Mouse (Mus musculus): ENCODE measurements around the gene Chrna7. TPM values are rescaled to one million over a fixed set of nuclear protein-coding genes. Genes with fewer than 3 reads are reported as not detected.

Gene Chrna7
- polyA plus RNA-seq, 2 experiments, result 0.02 TPM; not detected in 1

DNA sequence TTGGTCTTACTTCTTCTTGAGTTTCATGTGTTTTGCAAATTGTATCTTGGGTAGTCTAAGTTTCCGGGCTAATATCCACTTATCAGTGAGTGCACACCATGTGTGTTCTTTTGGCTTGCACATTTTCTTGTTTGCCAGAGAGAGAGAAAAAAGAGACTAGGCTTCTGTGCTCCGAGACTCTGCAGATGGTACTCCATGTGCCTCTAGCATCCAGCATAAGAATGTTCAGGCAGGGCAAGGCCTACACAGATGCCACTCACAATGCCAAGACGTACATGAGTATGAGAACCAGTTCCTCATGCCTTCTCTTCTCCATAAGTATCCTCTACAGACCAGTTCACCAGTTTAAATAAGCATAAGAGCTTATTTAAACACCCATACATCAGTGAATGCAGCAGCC is 47.8 kb downstream of the Chrna7 start:
- Histone ChIP-seq H3K9me3 (ENCODE audit: control insufficient read depth, low read length) (no peaks in the 10 kb centered on the region), H3K27me3 (ENCODE audit: control insufficient read depth, insufficient read depth, low read length) (no peaks in the 10 kb centered on the region), H3K4me3 (ENCODE audit: insufficient read depth in 1 of 2, low read depth in 2 of 2, low read length in 2 of 2) (no peak overlapping the region), H3K9ac (replicated peaks) (no peak overlapping the region), H3K4me2 (ENCODE audit: low read depth) (no peak overlapping the region), H3K36me3 (replicated peaks; ENCODE audit: control insufficient read depth, insufficient read depth, low read depth) (no peaks in the 10 kb centered on the region), H3K4me1 (replicated peaks; ENCODE audit: control insufficient read depth in 2 of 2, insufficient read depth in 2 of 2, low read length in 1 of 2) (no peaks in the 10 kb centered on the region), H3K27ac (no peak overlapping the region)
- 53% methylated on average over 3 of the region's 3 CpGs for WGBS (ENCODE audit: insufficient replicate concordance)
- TF ChIP-seq EP300 (IDR thresholded peaks at IDR 0.05; ENCODE audit: low read depth) (no peak), CTCF (IDR thresholded peaks at IDR 0.05; ENCODE audit: low read depth) (no peak)
- ATAC-seq (ENCODE audit: insufficient read depth) (no peak), DNase-seq (ENCODE audit: low read depth in 3 of 3, low spot score in 3 of 3) (no peak)

DNA sequence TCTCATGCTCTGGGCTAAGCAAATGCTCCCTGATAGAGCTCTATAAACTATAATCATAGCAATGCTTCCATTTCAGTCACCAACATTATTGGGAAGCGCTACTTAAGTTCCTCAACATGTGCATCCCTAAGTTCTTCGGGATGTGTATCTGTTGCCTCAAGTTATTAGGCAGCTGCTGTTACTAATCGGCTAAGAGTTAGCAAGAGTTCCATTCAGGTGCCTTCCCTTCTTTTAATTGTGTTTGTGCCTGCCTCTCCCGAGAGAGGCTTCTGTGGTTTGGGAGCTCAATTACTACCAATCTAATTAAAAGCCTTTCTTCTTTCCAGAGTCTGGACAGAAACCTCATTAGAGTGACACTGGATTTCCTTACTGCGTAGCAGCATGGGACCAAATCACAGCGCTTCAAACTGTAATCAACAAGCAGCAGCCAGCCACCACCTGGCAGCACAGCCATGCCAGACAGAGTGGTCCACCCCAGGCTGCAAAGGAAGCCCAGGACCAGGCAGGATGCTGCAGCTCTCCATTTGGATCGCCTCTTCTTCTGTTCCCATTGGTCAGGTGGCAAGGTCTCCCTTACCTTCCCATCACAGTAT is 50.0 kb downstream of the Chrna7 start:
- Histone ChIP-seq H3K27ac (no peak overlapping the region), H3K36me3 (replicated peaks; ENCODE audit: control insufficient read depth, insufficient read depth, low read depth) (no peaks in the 10 kb centered on the region), H3K4me2 (ENCODE audit: low read depth) (no peak overlapping the region), H3K4me3 (ENCODE audit: insufficient read depth in 1 of 2, low read depth in 2 of 2, low read length in 2 of 2) (no peak overlapping the region), H3K9ac (replicated peaks) (no peak overlapping the region), H3K27me3 (ENCODE audit: control insufficient read depth, insufficient read depth, low read length) (no peaks in the 10 kb centered on the region), H3K4me1 (replicated peaks; ENCODE audit: control insufficient read depth in 2 of 2, insufficient read depth in 2 of 2, low read length in 1 of 2) (no peaks in the 10 kb centered on the region), H3K9me3 (ENCODE audit: control insufficient read depth, low read length) (no peaks in the 10 kb centered on the region)
- no peak for ATAC-seq (ENCODE audit: insufficient read depth)
- WGBS (ENCODE audit: insufficient replicate concordance), result 59% methylated on average over 7 of the region's 7 CpGs
- no peak for TF ChIP-seq EP300 (IDR thresholded peaks at IDR 0.05; ENCODE audit: low read depth)
- no peak for TF ChIP-seq CTCF (IDR thresholded peaks at IDR 0.05; ENCODE audit: low read depth)
- DNase-seq (ENCODE audit: low read depth in 3 of 3, low spot score in 3 of 3), result no peak

DNA sequence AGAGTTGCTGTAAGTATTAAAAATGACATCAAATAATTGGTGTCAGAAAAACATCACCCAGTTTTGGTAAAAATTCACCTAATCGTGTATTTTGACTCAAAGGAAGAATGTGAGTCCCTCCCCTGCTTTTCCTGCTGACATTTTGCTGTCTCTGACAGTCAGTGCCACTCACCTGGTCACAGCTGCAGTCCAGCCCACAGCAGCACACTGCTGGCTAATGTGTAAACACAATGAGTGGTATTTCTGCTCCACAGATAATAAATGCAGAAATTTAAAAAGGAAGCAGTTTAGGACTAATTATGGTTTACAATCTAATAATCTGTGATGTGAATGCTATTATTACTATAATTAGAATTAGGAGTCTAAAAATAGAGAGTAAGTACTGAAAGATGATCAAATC is 59.1 kb downstream of the Chrna7 start:
- 48% methylated on average over 1 of the region's 1 CpGs for WGBS (ENCODE audit: insufficient replicate concordance)
- Histone ChIP-seq H3K27me3 (ENCODE audit: control insufficient read depth, insufficient read depth, low read length) (no peaks in the 10 kb centered on the region), H3K27ac (no peak overlapping the region), H3K9ac (replicated peaks) (no peak overlapping the region), H3K9me3 (ENCODE audit: control insufficient read depth, low read length) (no peaks in the 10 kb centered on the region), H3K4me2 (ENCODE audit: low read depth) (no peak overlapping the region), H3K36me3 (replicated peaks; ENCODE audit: control insufficient read depth, insufficient read depth, low read depth) (no peaks in the 10 kb centered on the region), H3K4me3 (ENCODE audit: insufficient read depth in 1 of 2, low read depth in 2 of 2, low read length in 2 of 2) (no peak overlapping the region), H3K4me1 (replicated peaks; ENCODE audit: control insufficient read depth in 2 of 2, insufficient read depth in 2 of 2, low read length in 1 of 2) (no peaks in the 10 kb centered on the region)
- DNase-seq (ENCODE audit: low read depth in 3 of 3, low spot score in 3 of 3) (no peak), ATAC-seq (ENCODE audit: insufficient read depth) (no peak)
- TF ChIP-seq EP300 (IDR thresholded peaks at IDR 0.05; ENCODE audit: low read depth), result no peak
- no peak for TF ChIP-seq CTCF (IDR thresholded peaks at IDR 0.05; ENCODE audit: low read depth)

DNA sequence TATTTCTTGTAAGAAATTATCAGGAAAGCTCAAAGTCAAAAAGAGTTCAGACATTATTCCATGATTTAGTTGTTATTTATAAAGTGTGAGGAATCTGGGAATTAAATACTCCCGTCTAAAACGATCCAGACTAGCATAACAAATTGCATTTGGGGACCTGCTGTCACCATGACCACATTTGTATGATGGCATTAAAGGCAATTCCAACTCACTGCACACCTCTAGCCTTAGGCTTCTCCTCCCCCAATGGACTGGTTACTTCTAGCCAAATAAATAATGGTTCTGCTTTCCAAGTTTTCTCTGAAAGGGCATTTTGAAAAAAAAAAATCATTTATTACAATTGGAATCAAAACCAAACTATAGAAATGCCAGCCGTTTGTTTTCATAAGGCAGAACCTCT is 63.6 kb downstream of the Chrna7 start:
- Histone ChIP-seq H3K4me1 (replicated peaks; ENCODE audit: control insufficient read depth in 2 of 2, insufficient read depth in 2 of 2, low read length in 1 of 2) (no peaks in the 10 kb centered on the region), H3K36me3 (replicated peaks; ENCODE audit: control insufficient read depth, insufficient read depth, low read depth) (no peaks in the 10 kb centered on the region), H3K27me3 (ENCODE audit: control insufficient read depth, insufficient read depth, low read length) (no peaks in the 10 kb centered on the region), H3K4me3 (ENCODE audit: insufficient read depth in 1 of 2, low read depth in 2 of 2, low read length in 2 of 2) (no peak overlapping the region), H3K9ac (replicated peaks) (no peak overlapping the region), H3K9me3 (ENCODE audit: control insufficient read depth, low read length) (no peaks in the 10 kb centered on the region), H3K4me2 (ENCODE audit: low read depth) (no peak overlapping the region), H3K27ac (no peak overlapping the region)
- DNase-seq (ENCODE audit: low read depth in 3 of 3, low spot score in 3 of 3), result no peak
- ATAC-seq (ENCODE audit: insufficient read depth), result no peak
- no peak for TF ChIP-seq CTCF (IDR thresholded peaks at IDR 0.05; ENCODE audit: low read depth)
- no peak for TF ChIP-seq EP300 (IDR thresholded peaks at IDR 0.05; ENCODE audit: low read depth)
- 53% methylated on average over 3 of the region's 3 CpGs for WGBS (ENCODE audit: insufficient replicate concordance)

DNA sequence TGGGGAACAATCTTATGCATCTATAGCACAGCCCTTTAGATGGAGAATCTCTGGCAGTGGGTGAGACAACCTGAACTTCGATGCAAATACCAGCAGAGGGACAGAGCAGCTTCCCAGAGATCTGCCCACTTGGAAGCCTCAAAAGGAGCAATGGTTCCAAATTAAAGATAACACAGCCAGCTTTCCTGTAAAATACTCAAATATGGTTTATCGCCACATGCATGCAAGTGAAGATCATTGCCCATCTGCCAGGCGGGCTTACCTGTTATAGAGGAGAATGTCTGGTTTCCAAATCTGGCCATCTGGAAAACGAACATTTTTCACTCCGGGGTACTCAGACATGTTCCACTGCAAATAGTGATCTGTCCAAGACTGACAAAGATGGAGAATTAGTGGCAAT is 64.0 kb downstream of the Chrna7 start:
- Histone ChIP-seq H3K4me2 (ENCODE audit: low read depth) (no peak overlapping the region), H3K27ac (no peak overlapping the region), H3K4me1 (replicated peaks; ENCODE audit: control insufficient read depth in 2 of 2, insufficient read depth in 2 of 2, low read length in 1 of 2) (no peaks in the 10 kb centered on the region), H3K36me3 (replicated peaks; ENCODE audit: control insufficient read depth, insufficient read depth, low read depth) (no peaks in the 10 kb centered on the region), H3K9ac (replicated peaks) (no peak overlapping the region), H3K27me3 (ENCODE audit: control insufficient read depth, insufficient read depth, low read length) (no peaks in the 10 kb centered on the region), H3K9me3 (ENCODE audit: control insufficient read depth, low read length) (no peaks in the 10 kb centered on the region), H3K4me3 (ENCODE audit: insufficient read depth in 1 of 2, low read depth in 2 of 2, low read length in 2 of 2) (no peak overlapping the region)
- 71% methylated on average over 5 of the region's 5 CpGs for WGBS (ENCODE audit: insufficient replicate concordance)
- no peak for ATAC-seq (ENCODE audit: insufficient read depth)
- DNase-seq (ENCODE audit: low read depth in 3 of 3, low spot score in 3 of 3), result no peak
- TF ChIP-seq EP300 (IDR thresholded peaks at IDR 0.05; ENCODE audit: low read depth) (no peak), CTCF (IDR thresholded peaks at IDR 0.05; ENCODE audit: low read depth) (no peak)

Measured in liver, embryonic 14.5 days (tissue).